In the genomic region with DNA sequence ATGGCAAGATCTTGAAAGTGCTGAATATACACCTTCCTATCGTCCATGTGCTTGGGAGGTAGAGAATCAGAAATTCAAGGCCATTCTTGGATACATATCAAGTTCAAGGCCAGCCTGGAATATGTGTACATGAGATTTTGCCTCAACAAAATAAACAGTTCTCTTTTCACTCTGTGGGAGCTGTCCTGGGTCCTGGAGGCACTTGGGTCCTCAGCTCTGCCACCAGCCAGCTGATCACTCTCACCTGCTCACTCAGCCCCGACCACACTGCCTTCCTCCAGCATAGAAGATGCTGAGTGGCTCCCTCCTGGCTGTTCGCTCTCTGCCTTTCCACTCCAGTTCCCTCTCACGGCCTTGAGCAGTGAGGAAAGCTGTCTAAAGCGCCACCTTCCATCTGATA, we compare ENCODE assay signal across 18 mouse cellular contexts.
DNase-seq lines count a peak whose midpoint lies in the region; ATAC-seq lines count a peak whose summit lies in the region.
"Had no signal": no experiment of that assay in that cellular context is flagged by ENCODE, and none has a peak within 500 bp of the region (broad histone marks: within the 10 kb centered on the region; RNA-seq: fewer than 3 reads in every experiment).

No protein-coding gene starts in this region.

- H3K4me1 ChIP-seq in neural tube, embryonic 11.5 days (ENCODE audit: control insufficient read depth, insufficient read depth, low read length) = no peaks in the 10 kb centered on the region
- H3K4me1 ChIP-seq in hindbrain, embryonic 14.5 days (replicated peaks; ENCODE audit: control insufficient read depth, insufficient read depth, low read length) = peaks cover 14% of the 10 kb centered on the region

- H3K9me3 ChIP-seq in neural tube, embryonic 11.5 days (ENCODE audit: control insufficient read depth, low read length) = no peaks in the 10 kb centered on the region
- H3K9me3 ChIP-seq in hindbrain, embryonic 14.5 days (ENCODE audit: control insufficient read depth, low read length) = no peaks in the 10 kb centered on the region
- H3K9me3 ChIP-seq: hindbrain, embryonic 13.5 days; neural tube, embryonic 13.5 days had no signal

- no peak overlapping the region for H3K4me2 ChIP-seq in neural tube, embryonic 11.5 days (ENCODE audit: low read depth)
- no peak overlapping the region for H3K4me2 ChIP-seq in hindbrain, embryonic 14.5 days (replicated peaks)
- H3K4me2 ChIP-seq: hindbrain, embryonic 13.5 days; neural tube, embryonic 13.5 days had no signal

- peak; percentile 60 for DNase-seq in embryo, embryonic 10 days (ENCODE audit: low spot score)
- no peak for DNase-seq in embryo, embryonic 9.5 days (ENCODE audit: extremely low spot score)
- peak; percentile 41 for DNase-seq in neural tube, embryonic 11.5 days (ENCODE audit: low spot score)
- no peak for DNase-seq in neural tube, embryonic 10.5 days (ENCODE audit: extremely low spot score, low spot score)
- DNase-seq in embryo, embryonic 11 days = peak; percentile 63
- no peak for DNase-seq in hindbrain, embryonic 14.5 days (ENCODE audit: low spot score)
- no peak for DNase-seq in adrenal gland, postnatal 4 days (ENCODE audit: low spot score in 2 of 2)
- no peak for DNase-seq in yolk sac, embryonic 10.5 days (ENCODE audit: low spot score)
- DNase-seq: cerebellum, adult 18-20 months; forebrain, postnatal 0 days; heart, adult 2 months; kidney, adult 18-20 months; lung, adult 2 months; right cerebral cortex, postnatal 25 days had no signal

- H3K27me3 ChIP-seq in neural tube, embryonic 11.5 days (ENCODE audit: control insufficient read depth, insufficient read depth, low read length) = no peaks in the 10 kb centered on the region
- H3K27me3 ChIP-seq in hindbrain, embryonic 14.5 days (ENCODE audit: control insufficient read depth, insufficient read depth, low read length) = peaks cover 6% of the 10 kb centered on the region; the same call in 1 of the 2 replicates

- H3K27ac ChIP-seq in neural tube, embryonic 11.5 days (ENCODE audit: low read depth, low read length) = no peak overlapping the region
- no peak overlapping the region for H3K27ac ChIP-seq in hindbrain, embryonic 14.5 days
- H3K27ac ChIP-seq: heart, adult 2 months; hindbrain, embryonic 13.5 days; neural tube, embryonic 13.5 days had no signal

- no peak overlapping the region for H3K4me3 ChIP-seq in neural tube, embryonic 11.5 days (ENCODE audit: low read depth, low read length)
- H3K4me3 ChIP-seq in hindbrain, embryonic 14.5 days (replicated peaks; ENCODE audit: low read length) = no peak overlapping the region
- H3K4me3 ChIP-seq: erythroblast, embryonic 14.5 days; heart, adult 2 months; hindbrain, embryonic 13.5 days; neural tube, embryonic 13.5 days had no signal

- 69% methylated on average over 5 of the region's 5 CpGs for WGBS in neural tube, embryonic 11.5 days
- 67% methylated on average over 5 of the region's 5 CpGs for WGBS in hindbrain, embryonic 14.5 days

- no peak for ATAC-seq in neural tube, embryonic 11.5 days (ENCODE audit: insufficient read depth, low FRiP score, low TSS enrichment)
- ATAC-seq in hindbrain, embryonic 14.5 days (ENCODE audit: low FRiP score) = no peak
- ATAC-seq: forebrain, postnatal 0 days; midbrain, embryonic 16.5 days had no signal

- no peak overlapping the region for H3K9ac ChIP-seq in neural tube, embryonic 11.5 days (ENCODE audit: low read length)
- no peak overlapping the region for H3K9ac ChIP-seq in hindbrain, embryonic 14.5 days
- H3K9ac ChIP-seq: forebrain, postnatal 0 days; hindbrain, embryonic 13.5 days; neural tube, embryonic 13.5 days had no signal

- H3K36me3 ChIP-seq in neural tube, embryonic 11.5 days (ENCODE audit: control insufficient read depth, insufficient read depth, low read length) = no peaks in the 10 kb centered on the region
- H3K36me3 ChIP-seq in hindbrain, embryonic 14.5 days (replicated peaks; ENCODE audit: control insufficient read depth, insufficient read depth) = no peaks in the 10 kb centered on the region
- H3K36me3 ChIP-seq: hindbrain, embryonic 13.5 days; neural tube, embryonic 13.5 days had no signal

Comparison
In these comparisons a context has a peak if more than half of its experiments do, and no peak if none do; other contexts are left out.
1. DNase-seq: peak in embryo, embryonic 10 days (single experiment), neural tube, embryonic 11.5 days (single experiment) and embryo, embryonic 11 days (single experiment); none in embryo, embryonic 9.5 days (single experiment), neural tube, embryonic 10.5 days (single experiment), hindbrain, embryonic 14.5 days (single experiment), adrenal gland, postnatal 4 days (0 of 2) and yolk sac, embryonic 10.5 days (single experiment).